Mouse (Mus musculus) left cerebral cortex, adult 18-20 months (tissue): ENCODE data around the gene Porcn. TPM values are rescaled to one million over a fixed set of nuclear protein-coding genes. Genes with fewer than 3 reads are reported as not detected.

Experiments
- DNase-seq, 2 experiments: peaks; one replicate each; pipeline ENCODE4 v3.0.0; 2021 to 2022; ENCODE audit warnings: low spot score in 2 of 2, mixed read lengths in 1 of 2
- long read RNA-seq, 2 experiments: library from polyadenylated mRNA; stranded (forward); transcript quantifications; one replicate each; pipeline ENCODE4 v2.0.0; 2021
- total RNA-seq, 2 experiments: library from RNA; stranded (reverse); gene quantifications; 2 replicates each; pipeline ENCODE4 v1.2.3; 2021

Porcn gene
- 10 to 100 TPM; 67.6 to 77.9 TPM for total RNA-seq
- long read RNA-seq, experiment 1, partial matches to known transcripts = 5 of 21 reads
- long read RNA-seq, experiment 1, other reads (novel, unspliced or antisense) = 14 of 21 reads
- long read RNA-seq, experiment 2, partial matches to known transcripts = 7 of 20 reads
- long read RNA-seq, experiment 2, other reads (novel, unspliced or antisense) = 11 of 20 reads

DNA sequence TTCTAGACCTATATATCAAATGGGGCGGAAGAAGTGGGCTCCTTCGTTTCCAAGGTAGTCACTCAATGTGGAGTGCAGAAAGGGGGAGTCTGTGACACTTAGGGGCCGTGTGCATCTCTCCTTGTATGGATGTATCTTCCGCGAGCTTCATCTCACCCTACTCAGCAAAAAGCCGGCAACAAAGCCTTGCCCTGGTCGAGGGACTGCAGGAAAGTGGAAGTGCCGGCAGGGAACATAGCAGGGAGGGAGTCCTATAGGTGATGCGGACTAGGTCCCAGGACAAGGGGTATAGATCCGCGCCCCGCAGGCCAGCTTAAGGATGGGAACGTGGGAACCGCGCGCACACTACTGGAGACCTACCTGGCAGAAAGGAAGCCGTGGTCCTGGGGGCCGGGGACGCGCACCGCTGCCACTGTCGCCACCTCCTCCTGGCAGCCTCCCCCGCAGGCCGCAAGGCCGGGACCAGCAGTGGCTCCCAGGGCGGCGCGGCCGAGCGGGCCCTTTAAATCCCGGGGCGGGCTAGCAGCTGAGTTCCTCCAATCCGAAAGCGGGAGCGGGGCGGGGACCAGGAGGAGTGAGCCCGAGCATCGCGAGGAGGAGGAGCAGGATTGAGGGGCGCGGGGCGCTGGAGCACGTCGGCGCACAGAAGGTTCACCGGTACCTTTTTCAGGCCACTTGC, at the start of gene Porcn:
Porcn (minus strand) TSS at position 511 of the 679 bp plus-strand sequence.
- DNase-seq = peak; percentile 75 to 84

DNA sequence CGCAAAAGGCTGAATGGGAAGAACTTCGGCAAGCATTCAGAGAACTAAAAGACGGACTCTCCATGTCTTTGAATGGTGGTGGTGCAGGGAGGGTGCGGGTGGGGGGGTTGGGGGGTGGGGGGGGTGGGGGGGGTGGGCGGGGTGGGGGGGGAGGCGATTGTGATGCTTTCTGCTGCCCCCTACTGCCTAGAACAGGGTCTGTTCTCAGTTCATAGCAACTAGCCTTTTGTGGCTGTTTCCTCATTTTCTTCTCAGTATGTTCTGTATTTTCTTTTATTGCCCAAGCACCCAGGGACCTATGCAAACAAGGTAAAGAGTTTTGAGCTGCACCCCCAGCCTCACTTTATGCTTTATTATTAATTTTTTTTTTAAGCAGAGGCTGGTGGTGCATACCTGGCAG, 49.5 kb upstream of the Porcn start:
- no peak for DNase-seq

DNA sequence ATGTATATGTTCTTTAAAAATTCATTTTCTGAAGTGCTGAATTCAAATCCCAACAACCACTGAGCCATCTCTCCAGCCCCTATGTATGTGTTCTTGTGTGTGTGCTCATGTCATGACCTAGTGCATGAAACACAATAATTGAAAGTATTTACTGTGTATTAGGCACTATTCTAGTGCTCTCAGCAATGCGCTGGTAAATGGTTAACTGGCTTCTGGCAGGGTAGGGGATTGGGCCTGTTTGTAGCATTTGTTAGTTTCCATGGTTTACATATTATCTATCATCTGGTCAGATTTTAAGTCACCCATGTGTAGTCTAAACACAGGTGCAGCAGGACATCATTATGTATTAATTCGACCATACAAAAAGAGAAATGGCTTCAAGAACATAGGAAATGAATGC, 47.4 kb upstream of the Porcn start:
- no peak for DNase-seq

DNA sequence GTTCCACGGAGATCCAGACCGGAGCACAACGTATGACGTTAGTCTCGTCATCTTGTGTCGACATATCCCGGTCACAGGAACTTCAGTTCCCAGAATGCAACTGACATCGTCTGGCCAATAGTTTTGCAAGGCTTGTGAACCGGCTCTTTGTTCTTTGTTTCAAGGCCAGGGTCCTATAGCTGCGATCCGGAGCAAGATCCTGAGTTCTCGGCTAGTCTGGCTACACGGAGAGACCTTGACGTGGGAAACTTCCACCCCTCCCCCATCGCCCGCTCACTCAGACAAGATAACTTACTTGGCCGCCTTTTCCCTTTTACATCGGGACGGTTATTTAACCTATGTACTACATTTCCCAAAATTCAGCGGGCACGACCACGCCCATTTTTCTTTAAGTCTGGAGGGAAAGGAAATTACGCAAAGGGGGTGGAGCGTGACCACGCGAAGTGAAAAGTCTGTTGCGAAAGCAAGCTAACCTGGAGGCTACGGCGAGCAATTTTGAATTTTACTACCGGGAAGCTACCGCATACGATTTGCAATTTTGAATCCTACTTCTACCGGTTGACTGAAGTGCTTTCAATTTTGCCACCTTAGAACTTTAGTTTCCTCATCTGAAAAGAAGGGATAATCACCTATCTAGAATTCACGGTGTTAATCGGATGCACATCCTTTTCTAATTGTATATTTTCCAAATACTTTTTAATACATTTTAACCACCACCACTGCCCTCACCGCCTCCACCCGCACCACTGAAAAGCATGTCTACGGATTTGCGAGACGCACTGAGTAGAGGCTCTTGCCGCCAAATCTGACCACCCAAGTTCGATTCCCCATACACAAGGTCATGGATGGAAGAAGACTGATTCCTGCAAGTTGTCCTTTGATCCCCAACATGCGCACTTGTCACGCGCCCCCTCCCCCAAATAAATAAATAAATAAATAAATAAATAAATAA, 46.3 kb upstream of the Porcn start, which contains the start of gene Ftsj1:
Ftsj1 (minus strand) TSS at position 73 of the 952 bp plus-strand sequence.
- DNase-seq = peak; percentile 67 to 78

DNA sequence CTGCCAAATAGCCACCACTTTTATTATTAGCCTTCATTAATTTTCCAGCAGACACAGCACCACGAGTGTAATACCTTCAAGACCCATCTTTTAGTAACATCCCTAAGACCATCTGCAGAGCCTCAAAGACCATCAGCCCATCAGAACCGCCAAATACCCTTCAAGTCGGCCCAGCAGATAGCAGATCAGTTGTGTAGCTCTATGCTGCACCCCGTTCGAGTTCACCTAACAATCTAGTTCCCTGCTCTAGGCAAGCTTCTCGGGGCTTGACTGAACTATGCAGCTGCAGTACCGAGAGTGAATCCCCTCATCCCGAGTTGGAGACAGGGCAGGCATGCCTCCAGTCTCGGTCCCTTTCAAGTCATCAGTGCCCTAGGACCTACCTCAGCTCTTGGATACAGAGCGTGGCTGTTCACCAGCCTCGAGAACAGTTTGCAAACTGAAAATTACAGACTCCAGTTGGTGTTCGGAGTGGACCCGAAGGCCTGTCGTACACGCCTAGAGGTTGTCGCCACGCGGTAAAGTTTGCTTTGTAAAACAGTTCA, 45.5 kb upstream of the Porcn start:
- DNase-seq = no peak

DNA sequence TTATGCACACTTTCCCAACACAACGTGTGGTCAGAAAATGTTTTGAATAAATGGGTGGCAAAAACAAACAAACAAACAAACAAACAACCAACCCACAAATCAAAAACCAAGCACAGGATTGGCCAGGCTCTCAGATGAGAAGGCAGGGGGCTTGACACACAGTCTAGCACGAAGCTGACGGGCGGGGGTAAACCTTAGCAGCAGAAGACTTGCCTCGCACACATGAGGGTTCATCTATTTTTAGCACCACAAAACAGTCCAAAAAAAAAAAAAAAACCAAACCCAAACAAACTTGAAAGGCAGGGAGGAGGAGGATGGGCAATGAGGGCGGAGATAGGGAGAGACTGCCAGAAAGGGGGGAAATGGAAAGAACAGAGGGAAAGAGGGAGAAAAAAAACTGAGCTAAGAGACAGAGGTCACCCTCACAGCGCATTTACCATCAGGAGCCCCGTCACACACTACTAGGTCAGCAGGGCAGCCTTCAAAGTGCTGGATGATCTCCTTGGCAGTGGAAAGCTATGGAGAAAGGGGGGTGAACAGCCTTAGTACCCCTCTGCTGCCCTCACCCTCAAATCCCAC, 42.3 kb upstream of the Porcn start:
- DNase-seq = no peak

DNA sequence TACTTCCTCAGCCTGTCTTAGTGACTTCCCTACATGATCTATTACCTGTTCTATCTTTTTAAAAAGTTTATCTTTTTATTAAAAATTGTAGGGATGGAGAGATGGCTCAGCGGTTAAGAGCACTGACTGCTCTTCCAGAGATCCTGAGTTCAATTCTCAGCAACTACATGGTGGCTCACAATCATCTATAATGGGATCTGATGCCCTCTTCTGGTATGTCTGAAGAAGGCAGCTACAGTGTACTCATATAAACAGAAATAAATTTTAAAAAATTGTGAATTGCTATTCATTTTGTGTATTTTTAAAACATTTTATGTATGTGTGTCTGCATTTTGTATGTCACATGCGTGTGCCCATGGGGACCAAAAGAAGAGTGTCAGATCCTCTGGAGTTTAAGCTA, 41.4 kb upstream of the Porcn start:
- DNase-seq = no peak

DNA sequence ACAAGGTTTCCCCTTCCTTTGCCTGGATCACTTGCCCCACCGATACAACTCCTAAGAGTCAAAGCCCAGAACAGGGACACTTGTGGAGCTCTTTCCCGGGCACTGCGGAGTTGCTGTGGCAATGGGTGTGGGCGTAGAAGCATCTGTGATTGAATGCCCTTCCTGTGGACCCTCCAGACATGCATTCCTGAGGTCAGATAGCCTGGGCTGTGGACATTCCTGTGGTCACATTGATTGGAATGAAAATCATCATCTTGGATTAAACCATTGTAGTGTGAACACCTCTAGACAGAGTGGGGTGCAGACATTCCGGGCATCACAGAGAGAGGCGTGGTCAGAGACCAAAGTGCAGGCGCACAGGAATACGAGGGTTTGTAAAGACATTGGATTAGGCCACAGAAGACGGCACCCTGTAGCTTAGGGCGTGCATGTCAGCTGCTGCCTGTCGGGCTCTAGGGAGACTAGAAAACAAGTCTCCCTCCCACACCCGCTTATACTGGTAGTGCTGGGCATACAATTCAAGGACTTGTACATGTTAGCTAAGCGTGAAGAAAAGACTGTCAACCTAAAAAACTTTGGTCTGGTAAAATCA, 32.6 kb upstream of the Porcn start:
- no peak for DNase-seq

DNA sequence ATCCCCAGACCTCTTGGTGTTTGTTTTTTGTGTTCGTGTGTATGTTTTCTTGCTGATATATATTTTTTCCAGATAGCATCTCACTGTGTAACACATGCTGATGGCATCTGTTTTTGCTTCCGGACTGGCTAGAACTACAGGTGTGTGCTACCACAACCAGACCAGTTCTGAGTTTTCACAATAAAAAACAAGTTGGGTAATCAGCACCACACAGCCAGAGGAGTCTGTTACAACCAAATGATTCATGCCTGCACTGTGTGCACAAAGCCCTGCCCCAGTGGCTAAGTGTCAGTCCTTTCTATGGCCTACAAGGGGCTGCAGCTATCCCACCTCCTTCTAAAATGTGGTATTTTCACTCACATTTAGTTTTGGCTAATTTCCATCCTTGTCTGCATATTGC, 30.4 kb upstream of the Porcn start:
- no peak for DNase-seq

DNA sequence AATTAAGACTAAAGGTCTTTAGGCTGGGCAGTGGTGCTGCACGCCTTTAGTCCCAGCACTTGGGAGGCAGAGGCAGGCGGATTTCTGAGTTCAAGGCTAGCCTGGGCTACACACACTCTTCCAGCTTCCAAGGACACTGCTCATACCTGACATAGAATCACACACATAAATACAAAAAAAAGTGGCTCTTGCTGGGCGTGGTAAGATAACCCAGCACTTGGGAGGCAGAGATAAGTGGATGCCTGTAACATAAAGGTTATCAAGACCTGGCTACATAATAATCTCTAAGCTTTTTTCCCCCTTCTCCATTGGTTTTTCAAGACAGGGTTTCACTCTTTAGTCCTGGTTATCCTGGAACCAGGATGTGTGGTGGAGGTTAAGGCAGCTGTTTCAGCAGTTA, 27.3 kb upstream of the Porcn start:
- no peak for DNase-seq

DNA sequence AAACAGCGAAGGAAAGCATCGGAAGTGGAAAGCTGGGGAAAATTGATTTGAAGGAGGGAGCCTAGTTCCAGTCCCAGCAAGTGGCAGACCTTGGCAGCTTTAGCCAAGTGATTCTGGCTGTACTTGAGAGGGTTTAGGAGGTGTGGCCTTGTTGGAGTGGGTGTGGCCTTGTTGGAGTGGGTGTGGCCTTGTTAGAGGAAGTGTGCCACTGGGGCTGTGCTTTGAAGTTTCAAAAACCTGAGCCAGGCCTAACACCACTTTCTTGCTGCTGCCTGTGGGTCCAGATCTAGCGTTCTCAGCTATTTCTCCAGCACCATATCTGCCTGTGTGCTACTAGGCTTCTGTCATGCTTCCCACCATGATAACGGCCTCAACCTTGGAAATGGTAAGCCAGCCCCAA, 23.9 kb upstream of the Porcn start:
- DNase-seq = no peak

DNA sequence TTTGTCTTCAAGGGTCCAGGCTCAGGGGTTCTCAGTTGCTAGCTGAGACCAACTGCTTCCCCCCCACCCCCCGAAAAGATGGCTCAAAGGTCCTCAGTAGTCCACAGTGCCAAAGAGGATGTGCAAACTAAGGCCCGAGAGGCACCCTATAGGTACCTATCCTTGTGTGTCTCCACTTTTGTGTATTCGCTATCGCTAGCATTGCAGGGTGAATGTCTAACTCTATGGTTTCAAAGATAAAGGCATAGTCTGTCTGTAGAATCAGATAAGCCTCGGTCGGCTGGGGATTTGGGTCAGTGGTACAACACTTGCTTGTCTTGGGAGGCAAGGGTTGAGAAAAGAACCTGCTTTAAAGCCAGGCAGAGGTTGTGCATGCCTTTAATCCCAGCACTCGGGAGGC, 17.1 kb upstream of the Porcn start:
- DNase-seq = no peak

DNA sequence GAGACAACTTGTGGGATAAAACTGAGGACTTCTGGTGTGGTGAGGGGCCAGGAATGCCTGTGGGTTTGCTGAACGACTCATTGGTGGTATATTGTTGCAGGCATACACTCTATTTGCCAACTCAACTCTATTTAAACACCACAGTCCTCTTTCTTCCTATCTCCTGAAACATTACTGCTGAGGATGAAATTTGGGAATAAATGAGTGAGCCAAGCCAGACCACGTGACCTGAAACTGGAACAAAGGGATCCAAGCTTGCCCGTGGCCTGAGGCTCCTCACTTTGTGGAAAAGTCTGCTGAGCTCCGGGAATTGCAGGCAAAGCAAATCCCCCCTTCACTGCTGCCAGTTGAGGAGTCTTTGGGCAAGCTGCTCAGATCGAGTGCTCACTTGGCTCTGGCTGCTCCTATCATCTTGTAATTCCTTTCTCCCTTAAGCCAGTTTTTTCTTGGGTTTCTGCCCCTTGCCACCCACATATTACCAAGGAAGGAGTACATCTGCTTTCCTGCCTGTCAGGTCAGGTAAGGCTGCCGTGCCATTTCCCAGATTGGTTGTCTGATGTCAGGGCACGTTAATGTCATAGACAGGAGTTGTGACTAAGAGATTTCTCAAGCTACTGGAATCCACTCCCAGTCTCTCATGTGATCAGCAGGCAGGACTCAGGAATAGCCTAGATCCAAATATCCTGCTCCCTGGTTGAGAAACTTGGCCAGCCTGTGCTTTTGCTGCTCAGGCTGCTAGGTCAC, 16.5 kb upstream of the Porcn start:
- DNase-seq = peak; percentile 12 to 15

DNA sequence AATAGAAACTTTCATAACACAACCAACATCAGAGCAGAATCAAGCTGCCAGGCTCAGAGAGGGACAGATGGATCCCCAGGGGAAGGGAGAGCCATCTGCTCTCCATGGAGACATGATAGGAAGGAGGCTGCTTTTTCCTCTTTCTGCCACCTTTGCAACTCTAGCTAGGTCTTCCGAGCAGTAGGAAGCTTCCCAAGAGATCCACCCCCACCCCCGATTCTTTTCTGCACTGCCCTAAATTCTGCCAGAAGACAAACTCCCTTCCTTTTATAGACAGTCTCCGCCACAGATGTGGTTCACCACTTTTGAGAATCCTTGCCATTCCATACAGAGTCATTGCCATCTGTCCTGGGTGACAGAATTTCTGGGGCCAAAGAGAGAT, 16.0 kb upstream of the Porcn start:
- DNase-seq = peak; percentile 36 to 58

DNA sequence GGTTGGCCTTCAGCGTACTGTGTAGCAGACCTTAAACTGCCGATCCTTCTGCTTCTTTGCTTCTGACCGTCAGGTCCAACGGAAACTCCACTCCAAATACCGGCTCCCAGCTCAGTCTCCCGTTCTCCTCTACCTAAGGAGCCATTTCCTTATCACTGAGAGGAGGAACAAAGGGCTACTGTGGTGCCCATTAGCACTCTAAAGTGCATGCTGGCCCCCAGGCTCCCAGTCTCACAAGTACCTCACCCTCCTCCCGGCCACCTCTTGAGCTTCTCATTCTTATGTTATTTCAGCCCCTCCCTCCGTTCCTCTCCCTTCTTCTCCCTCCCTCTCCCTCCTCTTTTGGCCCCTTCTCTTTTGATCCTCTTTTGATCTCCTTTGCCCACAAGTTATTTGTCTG, 13.3 kb upstream of the Porcn start:
- no peak for DNase-seq

DNA sequence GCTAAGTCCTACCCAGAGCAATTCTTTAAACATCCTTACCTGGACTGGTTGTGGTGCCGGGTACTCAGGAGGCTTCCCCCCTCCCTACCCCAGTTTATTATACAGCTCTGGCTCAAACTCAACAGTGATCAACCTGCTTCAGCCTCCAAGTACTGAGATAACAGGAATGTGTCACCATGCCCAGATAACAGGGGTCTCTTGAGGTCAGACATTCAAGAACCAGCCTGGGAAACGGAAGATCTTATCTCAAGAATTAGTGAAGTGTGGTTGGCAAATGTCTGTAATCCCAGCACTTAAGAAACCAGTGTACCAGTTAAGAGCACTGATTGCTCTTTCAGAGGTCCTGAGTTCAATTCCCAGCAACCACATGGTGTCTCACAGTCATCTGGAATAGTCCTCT, 11.8 kb upstream of the Porcn start:
- no peak for DNase-seq

DNA sequence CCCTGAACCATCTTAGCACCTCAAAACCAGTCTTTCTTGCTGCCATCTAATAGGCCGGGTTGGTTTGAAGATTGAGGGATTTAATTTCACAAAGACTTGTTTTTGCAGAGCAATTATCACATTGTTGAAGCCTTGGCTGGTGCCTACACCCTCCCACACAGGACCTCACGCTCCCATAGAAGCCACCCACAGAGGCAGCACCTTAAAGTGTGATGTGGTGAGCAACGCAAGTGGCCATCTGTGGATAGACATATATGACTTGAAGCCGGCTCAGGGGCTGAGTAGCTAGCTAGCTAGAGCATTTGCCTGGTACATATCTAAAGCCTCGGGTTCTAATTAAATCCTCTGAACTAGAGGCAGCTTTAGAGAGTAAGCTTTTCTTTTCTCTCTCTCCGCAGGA, 11.1 kb upstream of the Porcn start:
- peak; percentile 43 to 53 for DNase-seq

DNA sequence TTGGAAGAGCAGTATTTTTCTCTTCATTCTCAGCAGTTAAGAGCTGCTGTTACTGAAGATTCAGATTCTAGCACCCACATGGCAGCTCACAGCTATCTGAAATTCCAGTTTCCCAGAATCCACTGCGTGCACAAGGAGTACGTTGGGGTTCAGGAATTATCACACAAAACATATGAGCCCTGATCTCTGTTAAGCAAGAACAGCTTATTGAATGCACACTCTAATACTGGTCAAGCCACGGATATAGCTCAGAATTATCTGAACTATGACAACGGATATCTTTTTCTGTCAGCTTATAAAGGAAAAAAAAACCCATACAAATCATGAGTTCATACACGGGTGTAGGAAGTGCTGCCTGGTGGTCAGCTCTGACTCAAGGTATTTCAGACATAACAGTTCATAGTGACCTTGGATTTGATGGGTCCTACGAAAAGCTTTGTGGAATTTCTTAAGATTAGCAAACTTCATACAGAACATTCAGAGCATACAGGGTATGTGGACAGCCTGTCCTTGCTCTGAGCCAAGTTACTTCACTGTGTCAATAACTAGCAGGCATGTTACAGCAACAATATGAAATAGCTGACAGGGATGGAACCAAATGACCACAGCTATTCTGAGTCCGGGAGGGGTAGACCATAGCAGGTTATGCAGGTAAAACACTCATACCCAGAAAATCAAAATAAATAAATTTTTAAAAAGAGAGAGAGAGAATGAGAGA, 5.3 kb upstream of the Porcn start:
- DNase-seq = no peak

DNA sequence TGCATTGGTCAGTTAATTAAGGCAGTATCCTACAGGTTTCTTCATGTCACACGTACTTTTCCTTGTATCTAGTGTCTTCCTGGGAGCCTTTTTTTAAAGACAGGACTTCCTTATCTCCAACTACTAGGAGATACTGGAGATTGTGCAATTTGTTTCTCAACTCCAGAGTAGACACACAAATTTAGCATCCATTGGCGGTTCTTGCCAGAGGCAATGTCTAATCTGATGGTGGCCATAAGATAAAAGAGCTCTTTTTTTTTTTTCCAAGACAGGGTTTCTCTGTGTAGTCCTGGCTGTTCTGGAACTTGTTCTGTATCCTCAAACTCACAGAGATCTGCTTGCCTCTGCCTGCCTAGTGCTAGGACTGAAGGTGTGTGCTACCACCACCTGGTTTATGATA, 3.4 kb upstream of the Porcn start:
- DNase-seq = no peak

DNA sequence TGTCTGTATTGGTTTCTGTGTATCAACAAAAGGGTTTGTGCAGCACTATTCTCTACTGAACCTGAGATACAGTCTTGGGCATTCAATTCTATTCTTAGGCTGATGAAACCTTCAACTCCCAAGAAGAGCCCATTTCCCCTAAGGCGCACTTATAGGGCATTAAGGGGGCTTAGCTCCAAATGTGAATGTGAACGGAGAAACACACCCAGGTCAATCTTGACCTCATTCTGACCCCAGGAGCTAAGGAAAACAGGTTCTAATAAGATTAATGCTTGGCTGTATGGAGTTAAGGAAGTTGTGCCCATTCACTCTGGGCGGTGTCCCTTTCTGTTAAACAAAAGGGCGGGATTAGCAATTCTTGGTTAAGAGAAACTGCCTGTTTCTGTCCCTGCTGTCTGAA, 899 bp upstream of the Porcn start:
- no peak for DNase-seq
